Mouse (Mus musculus): ENCODE results near the gene Arsb. TPM values are rescaled to one million over a fixed set of nuclear protein-coding genes. Genes with fewer than 3 reads are reported as not detected.
A peak's percentile ranks its signal among the peaks of the same experiment; 100 is the strongest.

Gene Arsb
- total RNA-seq, 2 experiments from 2014 or later = 4.9 to 5.4 TPM

GRCm38 (mm10) chr13:93838431-93839136, 67.2 kb downstream of the Arsb start:
- intact Hi-C loops (cut with DNase I) = loop anchor here (2.0 to 5.0 kb wide), 2 partner anchors 14 to 219 kb away; partner anchors contain the start of gene Lhfpl2
- no peak for DNase-seq (ENCODE audit: low spot score)

GRCm38 (mm10) chr13:93839137-93839630, 67.8 kb downstream of the Arsb start:
- peak; percentile 53 for DNase-seq (ENCODE audit: low spot score)
- intact Hi-C loops (cut with DNase I) = loop anchor here (2.0 to 5.0 kb wide), 2 partner anchors 14 to 218 kb away; partner anchors contain the start of gene Lhfpl2

GRCm38 (mm10) chr13:93839721-93840120, 68.3 kb downstream of the Arsb start:
- no peak for DNase-seq (ENCODE audit: low spot score)
- intact Hi-C loops (cut with DNase I) = loop anchor here (2.0 to 5.0 kb wide), 2 partner anchors 13 to 218 kb away; partner anchors contain the start of gene Lhfpl2

- DNase-seq (ENCODE audit: low spot score) = no peak
- intact Hi-C loops (cut with DNase I) = no loop called here
Measured at GRCm38 (mm10) chr13:93840146-93840545, 68.7 kb downstream of the Arsb start.

GRCm38 (mm10) chr13:93846831-93847518, 75.5 kb downstream of the Arsb start:
- no peak for DNase-seq (ENCODE audit: low spot score)
- intact Hi-C loops (cut with DNase I) = no loop called here

GRCm38 (mm10) chr13:93847614-93848013, 76.2 kb downstream of the Arsb start:
- intact Hi-C loops (cut with DNase I) = no loop called here
- no peak for DNase-seq (ENCODE audit: low spot score)

- intact Hi-C loops (cut with DNase I) = no loop called here
- DNase-seq (ENCODE audit: low spot score) = no peak
Measured at GRCm38 (mm10) chr13:93848615-93849014, 77.2 kb downstream of the Arsb start.

GRCm38 (mm10) chr13:93849751-93850355, 78.4 kb downstream of the Arsb start:
- intact Hi-C loops (cut with DNase I) = loop anchor here (10.0 kb wide), 2 partner anchors 295 to 355 kb away; no protein-coding TSS in a partner anchor
- no peak for DNase-seq (ENCODE audit: low spot score)

- intact Hi-C loops (cut with DNase I) = loop anchor here (10.0 kb wide), 2 partner anchors 294 to 354 kb away; no protein-coding TSS in a partner anchor
- DNase-seq (ENCODE audit: low spot score) = no peak
Measured at GRCm38 (mm10) chr13:93850674-93851073, 79.2 kb downstream of the Arsb start.

GRCm38 (mm10) chr13:93852419-93853138, 81.1 kb downstream of the Arsb start:
- intact Hi-C loops (cut with DNase I) = loop anchor here (2.0 to 10.0 kb wide), 3 partner anchors 14 to 352 kb away; no protein-coding TSS in a partner anchor

GRCm38 (mm10) chr13:93853767-93854166, 82.3 kb downstream of the Arsb start:
- intact Hi-C loops (cut with DNase I) = loop anchor here (2.0 to 10.0 kb wide), 3 partner anchors 15 to 351 kb away; no protein-coding TSS in a partner anchor
- DNase-seq (ENCODE audit: low spot score) = no peak

More at GRCm38 (mm10) chr13:93852419-93853138, 81.1 kb downstream of the Arsb start:
- DNase-seq (ENCODE audit: low spot score) = no peak

- DNase-seq (ENCODE audit: low spot score) = no peak
- intact Hi-C loops (cut with DNase I) = loop anchor here (10.0 kb wide), 2 partner anchors 290 to 350 kb away; no protein-coding TSS in a partner anchor
Measured at GRCm38 (mm10) chr13:93854325-93854724, 82.9 kb downstream of the Arsb start.

GRCm38 (mm10) chr13:93854966-93855562, 83.6 kb downstream of the Arsb start:
- intact Hi-C loops (cut with DNase I) = loop anchor here (5.0 to 10.0 kb wide), 4 partner anchors 132 to 350 kb away; partner anchors contain the start of gene Lhfpl2
- DNase-seq (ENCODE audit: low spot score) = no peak

GRCm38 (mm10) chr13:93855701-93856183, 84.3 kb downstream of the Arsb start:
- intact Hi-C loops (cut with DNase I) = loop anchor here (5.0 to 10.0 kb wide), 4 partner anchors 132 to 349 kb away; partner anchors contain the start of gene Lhfpl2
- peak; percentile 33 for DNase-seq (ENCODE audit: low spot score)

- no peak for DNase-seq (ENCODE audit: low spot score)
- intact Hi-C loops (cut with DNase I) = no loop called here
Measured at GRCm38 (mm10) chr13:93861211-93861610, 89.8 kb downstream of the Arsb start.

GRCm38 (mm10) chr13:93864066-93864740, 92.8 kb downstream of the Arsb start:
- intact Hi-C loops (cut with DNase I) = no loop called here
- no peak for DNase-seq (ENCODE audit: low spot score)

- intact Hi-C loops (cut with DNase I) = no loop called here
- no peak for DNase-seq (ENCODE audit: low spot score)
Measured at GRCm38 (mm10) chr13:93866638-93867037, 95.2 kb downstream of the Arsb start.

GRCm38 (mm10) chr13:93871681-93872080, 100.3 kb downstream of the Arsb start:
- intact Hi-C loops (cut with DNase I) = no loop called here
- no peak for DNase-seq (ENCODE audit: low spot score)

Measured in heart, postnatal 25 days (tissue).